In genomic region chr4:141537706-141538407, GRCm38 (mm10) we compare ENCODE assay signal across 8 mouse cellular contexts. TPM values are rescaled to one million over a fixed set of nuclear protein-coding genes. Genes with fewer than 3 reads are reported as not detected.
DNase-seq lines count a peak whose midpoint lies in the region; ATAC-seq and TF ChIP-seq lines count a peak whose summit lies in the region.

No protein-coding gene starts in this region.

- intact Hi-C loops in left cerebral cortex, adult 2 months (cut with DNase I): loop anchor here (1.0 to 5.0 kb wide), 2 partner anchors 8 to 334 kb away; partner anchors contain the start of gene Efhd2

- peaks cover 61% of the 10 kb centered on the region for H3K4me1 ChIP-seq in erythroblast, embryonic 14.5 days (ENCODE audit: control insufficient read depth)
- H3K4me1 ChIP-seq in limb, embryonic 14.5 days (ENCODE audit: control insufficient read depth, insufficient read depth, low read length): peaks cover 10% of the 10 kb centered on the region; the same call in 1 of the 2 replicates
- peaks cover 14% of the 10 kb centered on the region for H3K4me1 ChIP-seq in midbrain, postnatal 0 days (ENCODE audit: insufficient read depth, low read length)
- H3K4me1 ChIP-seq in thymus, adult 2 months (replicated peaks; ENCODE audit: control insufficient read depth, insufficient read depth, low read length): peaks cover 11% of the 10 kb centered on the region

- DNase-seq in left cerebral cortex, adult 2 months (ENCODE audit: extremely low spot score in 1 of 2, low spot score in 2 of 2): peak; percentile 31 to 44
- no peak for DNase-seq in left cerebral cortex, adult 8-10 months (ENCODE audit: low spot score in 2 of 2)
- peak; percentile 53 for DNase-seq in adrenal gland, postnatal 25 days
- DNase-seq in heart, postnatal 4 days: peak; percentile 58
- no peak for DNase-seq in limb, embryonic 14.5 days (ENCODE audit: low spot score)
- DNase-seq in midbrain, postnatal 0 days (ENCODE audit: low spot score): peak; percentile 18
- DNase-seq in thymus, adult 2 months: peak; percentile 65

- TF ChIP-seq POLR2A in limb, embryonic 14.5 days (IDR thresholded peaks at IDR 0.05; ENCODE audit: borderline replicate concordance, extremely low read depth, insufficient read depth, insufficient read length): no peak
- TF ChIP-seq POLR2A in thymus, adult 2 months (IDR thresholded peaks at IDR 0.05; ENCODE audit: control insufficient read depth, extremely low read depth, insufficient read depth, low read length, poor library complexity): 0 out of 2 replicates have a peak, but pooled peaks have one; percentile 5

- H3K36me3 ChIP-seq in erythroblast, embryonic 14.5 days (ENCODE audit: control insufficient read depth): no peaks in the 10 kb centered on the region
- no peaks in the 10 kb centered on the region for H3K36me3 ChIP-seq in limb, embryonic 14.5 days (ENCODE audit: control insufficient read depth, insufficient read depth, low read length)
- no peaks in the 10 kb centered on the region for H3K36me3 ChIP-seq in midbrain, postnatal 0 days (ENCODE audit: insufficient read depth, low read length)
- H3K36me3 ChIP-seq in thymus, adult 2 months (ENCODE audit: control insufficient read depth, insufficient read depth, low read length): no peaks in the 10 kb centered on the region

- no peaks in the 10 kb centered on the region for H3K9me3 ChIP-seq in erythroblast, embryonic 14.5 days (ENCODE audit: control insufficient read depth, low read length)
- no peaks in the 10 kb centered on the region for H3K9me3 ChIP-seq in limb, embryonic 14.5 days (ENCODE audit: control insufficient read depth, low read length)
- H3K9me3 ChIP-seq in midbrain, postnatal 0 days (ENCODE audit: low read length): no peaks in the 10 kb centered on the region

- peak overlapping the region; percentile 86 for H3K4me2 ChIP-seq in limb, embryonic 14.5 days (replicated peaks; ENCODE audit: low read depth, low read length, severe bottlenecking)
- H3K4me2 ChIP-seq in midbrain, postnatal 0 days (ENCODE audit: low read depth, low read length, poor library complexity, severe bottlenecking): peak overlapping the region; percentile 71

- H3K4me3 ChIP-seq in left cerebral cortex, adult 2 months: peak overlapping the region; percentile 87
- H3K4me3 ChIP-seq in erythroblast, embryonic 14.5 days (replicated peaks): peak overlapping the region; percentile 96
- H3K4me3 ChIP-seq in limb, embryonic 14.5 days (replicated peaks; ENCODE audit: low read length): peak overlapping the region; percentile 93
- H3K4me3 ChIP-seq in midbrain, postnatal 0 days (ENCODE audit: low read depth, low read length): peak overlapping the region; percentile 66
- H3K4me3 ChIP-seq in thymus, adult 2 months (ENCODE audit: control insufficient read depth, insufficient read depth, low read length): peak overlapping the region; percentile 78

- H3K27ac ChIP-seq in left cerebral cortex, adult 2 months: peak overlapping the region; percentile 80
- H3K27ac ChIP-seq in limb, embryonic 14.5 days (replicated peaks; ENCODE audit: low read depth, low read length): peak overlapping the region; percentile 97
- peak overlapping the region; percentile 88 for H3K27ac ChIP-seq in midbrain, postnatal 0 days (ENCODE audit: low read depth, low read length)
- 0 out of 2 replicates have a peak overlapping the region, but pooled peaks have one; percentile 6 for H3K27ac ChIP-seq in thymus, adult 2 months (ENCODE audit: control insufficient read depth, insufficient read depth, low read length)

- WGBS in limb, embryonic 14.5 days: under 1% methylated on average over 64 of the region's 101 CpGs
- WGBS in midbrain, postnatal 0 days: 0% methylated on average over 84 of the region's 101 CpGs
- under 1% methylated on average over 97 of the region's 101 CpGs for WGBS in thymus, adult 2 months

- no peaks in the 10 kb centered on the region for H3K27me3 ChIP-seq in erythroblast, embryonic 14.5 days (ENCODE audit: control insufficient read depth)
- no peaks in the 10 kb centered on the region for H3K27me3 ChIP-seq in limb, embryonic 14.5 days (ENCODE audit: control insufficient read depth, insufficient read depth, low read length)
- H3K27me3 ChIP-seq in midbrain, postnatal 0 days (ENCODE audit: insufficient read depth, low read length): no peaks in the 10 kb centered on the region
- H3K27me3 ChIP-seq in thymus, adult 2 months (ENCODE audit: control insufficient read depth, insufficient read depth, low read length): no peaks in the 10 kb centered on the region

- no peak for TF ChIP-seq CTCF in left cerebral cortex, adult 2 months (IDR thresholded peaks at IDR 0.05)
- no peak for TF ChIP-seq CTCF in midbrain, postnatal 0 days (IDR thresholded peaks at IDR 0.05)
- peak; percentile 23; the same call in 1 of the 2 replicates for TF ChIP-seq CTCF in thymus, adult 2 months (IDR thresholded peaks at IDR 0.05; ENCODE audit: borderline replicate concordance, control insufficient read depth, extremely low read depth, insufficient read depth, low read length, poor library complexity)

- peak; percentile 19 for ATAC-seq in limb, embryonic 14.5 days (ENCODE audit: low FRiP score, low read depth)
- peak; percentile 22; the same call in 1 of the 2 replicates for ATAC-seq in midbrain, postnatal 0 days (ENCODE audit: low FRiP score)

- H3K9ac ChIP-seq in limb, embryonic 14.5 days (ENCODE audit: low read depth, low read length, severe bottlenecking): peak overlapping the region; percentile 89
- peak overlapping the region; percentile 93 for H3K9ac ChIP-seq in midbrain, postnatal 0 days (replicated peaks; ENCODE audit: low read length, poor library complexity, severe bottlenecking)

RNA-seq across cellular contexts. Expression of gene Spen, which starts 0.5 kb away (rescaled TPM):
- total RNA-seq in left cerebral cortex, adult 2 months (2021): 10 to 100 TPM; 68.0 to 73.2 TPM
- total RNA-seq in left cerebral cortex, adult 8-10 months (2022): 10 to 100 TPM; 57.2 to 66.6 (median 62.1) TPM
- 70.0 and 79.4 TPM in 2 replicates for total RNA-seq in adrenal gland, postnatal 25 days (2021)
- 25.6 and 25.7 TPM in 2 replicates for polyA plus RNA-seq in erythroblast, embryonic 14.5 days (2012)
- 10 to 100 TPM; 33.7 to 34.9 TPM for total RNA-seq in heart, postnatal 4 days (2021)
- polyA plus RNA-seq in limb, embryonic 14.5 days (2012; rRNA removed): 15.9 and 16.2 TPM in 2 replicates
- 12.2 and 13.1 TPM in 2 replicates for polyA plus RNA-seq in limb, embryonic 14.5 days (2014; fragmentation: Nextera tagmentation; extraction: Ambion mirVana)
- total RNA-seq in midbrain, postnatal 0 days (2014; rRNA removed): 20.0 and 23.2 TPM in 2 replicates
- 8.6 and 13.6 TPM in 2 replicates for polyA plus RNA-seq in midbrain, postnatal 0 days (2015; fragmentation: Nextera tagmentation; extraction: Ambion mirVana)
- 63.4 and 84.1 TPM in 2 replicates for polyA plus RNA-seq in thymus, adult 2 months (2012; rRNA removed)

Comparison
In these comparisons a context has a peak if more than half of its experiments do, and no peak if none do; other contexts are left out.
1. DNase-seq: peak in left cerebral cortex, adult 2 months (2 of 2), adrenal gland, postnatal 25 days (single experiment), heart, postnatal 4 days (single experiment), midbrain, postnatal 0 days (single experiment) and thymus, adult 2 months (single experiment); none in left cerebral cortex, adult 8-10 months (0 of 2) and limb, embryonic 14.5 days (single experiment).
2. H3K27ac ChIP-seq: peak in every context shown above with its lines; median percentile 97 in limb, embryonic 14.5 days; 88 in midbrain, postnatal 0 days; 80 in left cerebral cortex, adult 2 months; 6 in thymus, adult 2 months.
3. Peak in every context shown above with its lines, with median percentiles within 50 percentile points of each other: H3K4me3 ChIP-seq.